Mouse (Mus musculus): ENCODE results near the gene Slc38a3. TPM values are rescaled to one million over a fixed set of nuclear protein-coding genes. Genes with fewer than 3 reads are reported as not detected.
A peak's percentile ranks its signal among the peaks of the same experiment; 100 is the strongest.

Gene Slc38a3
- polyA plus RNA-seq, 1 experiment from 2014 or later, result 32.9 TPM

- Histone ChIP-seq H3K27ac (ENCODE audit: low read depth, low read length) (peak overlapping the region; percentile 81), H3K4me2 (ENCODE audit: low read length) (peak overlapping the region; percentile 94), H3K27me3 (replicated peaks; ENCODE audit: control insufficient read depth, insufficient read depth, low read length) (peaks cover 12% of the 10 kb centered on the region; the same call in 1 of the 2 replicates), H3K36me3 (ENCODE audit: control insufficient read depth, insufficient read depth, low read length) (peaks cover 19% of the 10 kb centered on the region), H3K9me3 (replicated peaks; ENCODE audit: control insufficient read depth, low read length) (no peaks in the 10 kb centered on the region), H3K4me3 (ENCODE audit: low read depth, low read length) (peak overlapping the region; percentile 68), H3K9ac (ENCODE audit: low read length) (peak overlapping the region; percentile 88), H3K4me1 (ENCODE audit: control insufficient read depth, insufficient read depth, low read length) (peaks cover 24% of the 10 kb centered on the region)
- 5% methylated on average over 17 of the region's 17 CpGs for WGBS
- DNase-seq (ENCODE audit: low spot score), result peak; percentile 69
- peak; percentile 33 for ATAC-seq
These were observed 38.5 kb upstream of the Slc38a3 start for GRCm38 (mm10) chr9:107707701-107708438.

GRCm38 (mm10) chr9:107706781-107707211 lies 37.5 kb upstream of the Slc38a3 start:
- H3K4me2 ChIP-seq (ENCODE audit: low read length), result peak overlapping the region; percentile 94
- H3K4me3 ChIP-seq (ENCODE audit: low read depth, low read length), result peak overlapping the region; percentile 68
- peaks cover 33% of the 10 kb centered on the region for H3K4me1 ChIP-seq (ENCODE audit: control insufficient read depth, insufficient read depth, low read length)
- 5% methylated on average over 14 of the region's 14 CpGs for WGBS
- H3K27ac ChIP-seq (ENCODE audit: low read depth, low read length), result peak overlapping the region; percentile 81; the same call in 1 of the 2 replicates
- no peaks in the 10 kb centered on the region for H3K9me3 ChIP-seq (replicated peaks; ENCODE audit: control insufficient read depth, low read length)
- peaks cover 11% of the 10 kb centered on the region; the same call in 1 of the 2 replicates for H3K27me3 ChIP-seq (replicated peaks; ENCODE audit: control insufficient read depth, insufficient read depth, low read length)
- H3K36me3 ChIP-seq (ENCODE audit: control insufficient read depth, insufficient read depth, low read length), result peaks cover 19% of the 10 kb centered on the region
- peak; percentile 11; the same call in 1 of the 2 replicates for ATAC-seq
- peak overlapping the region; percentile 88 for H3K9ac ChIP-seq (ENCODE audit: low read length)
- peak; percentile 55 for DNase-seq (ENCODE audit: low spot score)

DNA sequence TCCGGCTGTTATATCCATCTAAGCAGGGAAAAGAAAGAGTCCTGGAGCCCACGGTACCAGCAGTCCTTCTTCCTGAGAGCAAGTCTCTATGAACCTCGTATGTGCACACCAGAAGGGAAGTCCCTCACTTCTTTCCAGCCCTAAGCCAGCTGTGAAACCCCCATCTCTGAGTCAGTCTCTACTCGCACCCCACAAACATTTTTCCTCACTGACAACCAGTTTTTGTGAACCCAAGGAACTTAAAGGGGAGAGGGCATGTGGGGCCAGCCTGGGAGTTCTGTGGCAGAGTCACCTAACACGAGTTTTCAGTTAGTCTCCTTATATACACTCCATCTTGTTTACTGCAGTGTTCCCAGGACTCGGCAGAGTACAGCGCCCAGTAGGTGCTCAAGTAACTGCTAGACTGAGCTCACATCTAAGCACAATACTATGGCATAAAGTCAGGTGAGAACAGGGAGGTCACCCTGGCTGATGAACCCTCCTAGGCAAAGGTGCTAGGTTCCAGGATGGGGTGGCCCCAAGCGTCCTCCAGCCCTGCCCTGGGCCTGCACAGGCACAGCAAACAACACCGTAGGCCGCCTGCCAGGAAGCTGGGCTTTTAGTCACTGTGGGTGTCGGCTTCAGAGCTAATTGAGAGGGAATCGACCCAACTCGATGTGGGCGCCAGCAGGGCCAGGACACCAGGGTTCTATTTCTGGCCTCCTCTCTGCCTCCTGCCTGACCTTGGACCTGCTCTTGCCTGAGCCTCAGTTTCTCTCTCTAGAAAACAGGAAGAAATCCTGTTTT lies 34.2 kb upstream of the Slc38a3 start:
- Histone ChIP-seq H3K4me1 (ENCODE audit: control insufficient read depth, insufficient read depth, low read length) (peaks cover 62% of the 10 kb centered on the region), H3K9me3 (replicated peaks; ENCODE audit: control insufficient read depth, low read length) (no peaks in the 10 kb centered on the region), H3K36me3 (ENCODE audit: control insufficient read depth, insufficient read depth, low read length) (peaks cover 19% of the 10 kb centered on the region), H3K4me2 (ENCODE audit: low read length) (no peak overlapping the region), H3K27ac (ENCODE audit: low read depth, low read length) (no peak overlapping the region), H3K4me3 (ENCODE audit: low read depth, low read length) (no peak overlapping the region), H3K9ac (ENCODE audit: low read length) (0 out of 2 replicates have a peak overlapping the region, but pooled peaks have one; percentile 1), H3K27me3 (replicated peaks; ENCODE audit: control insufficient read depth, insufficient read depth, low read length) (peaks cover 2% of the 10 kb centered on the region; the same call in 1 of the 2 replicates)
- no peak for DNase-seq (ENCODE audit: low spot score)
- ATAC-seq, result no peak
- 56% methylated on average over 14 of the region's 14 CpGs for WGBS

DNA sequence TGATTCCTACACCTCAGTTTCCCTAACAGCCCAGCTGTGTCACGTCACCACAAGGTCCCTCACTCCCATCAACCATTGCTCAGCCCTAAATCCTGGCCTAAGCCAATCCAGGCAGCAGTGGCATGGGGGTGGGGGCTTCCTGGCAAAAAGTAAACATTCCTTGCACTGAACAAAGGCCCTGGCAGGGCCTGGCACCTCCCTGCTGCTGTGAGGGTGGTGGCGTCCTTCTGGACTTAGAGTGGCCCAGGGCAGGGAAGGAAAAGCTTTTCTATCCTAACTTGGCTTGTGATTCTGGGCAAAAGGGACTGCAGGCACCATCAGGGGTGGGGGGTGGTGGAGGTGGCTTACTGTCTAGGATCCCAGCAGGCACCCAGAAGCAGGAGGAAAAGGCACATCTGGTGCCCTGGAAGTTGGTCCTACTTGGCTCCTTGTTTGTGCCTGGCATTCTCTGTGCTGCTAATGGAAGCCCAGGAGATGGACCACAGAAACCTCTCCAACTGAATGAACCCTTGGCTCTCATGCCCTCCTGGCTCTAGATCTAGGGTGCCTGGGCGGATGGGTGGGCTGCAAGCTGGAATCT lies 33.4 kb upstream of the Slc38a3 start:
- Histone ChIP-seq H3K4me3 (ENCODE audit: low read depth, low read length) (no peak overlapping the region), H3K9me3 (replicated peaks; ENCODE audit: control insufficient read depth, low read length) (no peaks in the 10 kb centered on the region), H3K27ac (ENCODE audit: low read depth, low read length) (no peak overlapping the region), H3K4me2 (ENCODE audit: low read length) (no peak overlapping the region), H3K4me1 (ENCODE audit: control insufficient read depth, insufficient read depth, low read length) (peaks cover 66% of the 10 kb centered on the region), H3K9ac (ENCODE audit: low read length) (no peak overlapping the region), H3K27me3 (replicated peaks; ENCODE audit: control insufficient read depth, insufficient read depth, low read length) (0 out of 2 replicates have a peak, but pooled peaks cover 2% of the 10 kb centered on the region), H3K36me3 (ENCODE audit: control insufficient read depth, insufficient read depth, low read length) (peaks cover 19% of the 10 kb centered on the region)
- WGBS, result 63% methylated on average over 3 of the region's 3 CpGs
- no peak for ATAC-seq
- no peak for DNase-seq (ENCODE audit: low spot score)

DNA sequence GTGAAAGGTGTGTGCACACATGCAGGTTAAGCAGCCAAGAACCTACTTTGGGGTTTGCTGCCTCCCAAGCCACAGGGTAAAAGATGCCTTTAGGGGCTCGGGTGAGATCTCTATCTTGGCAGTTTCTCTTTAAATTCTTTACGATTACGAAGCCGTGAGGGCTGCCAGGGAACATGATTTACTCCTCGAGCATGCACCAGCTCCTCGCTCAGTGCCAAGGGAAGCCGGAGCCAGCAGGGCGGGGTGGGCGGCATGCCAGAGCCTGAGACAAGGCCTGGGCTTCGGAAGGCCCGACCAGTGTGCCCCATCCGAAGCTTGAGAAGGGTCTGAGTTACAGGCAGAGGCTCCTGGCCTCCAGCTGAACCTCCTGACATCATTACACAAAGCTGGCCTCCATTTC lies 32.3 kb upstream of the Slc38a3 start:
- H3K36me3 ChIP-seq (ENCODE audit: control insufficient read depth, insufficient read depth, low read length), result peaks cover 19% of the 10 kb centered on the region
- peak overlapping the region; percentile 44 for H3K27ac ChIP-seq (ENCODE audit: low read depth, low read length)
- H3K4me1 ChIP-seq (ENCODE audit: control insufficient read depth, insufficient read depth, low read length), result peaks cover 68% of the 10 kb centered on the region
- H3K9ac ChIP-seq (ENCODE audit: low read length), result no peak overlapping the region
- DNase-seq (ENCODE audit: low spot score) (peak; percentile 93), ATAC-seq (peak; percentile 47; the same call in 1 of the 2 replicates)
- no peaks in the 10 kb centered on the region for H3K9me3 ChIP-seq (replicated peaks; ENCODE audit: control insufficient read depth, low read length)
- WGBS, result 27% methylated on average over 12 of the region's 12 CpGs
- H3K4me3 ChIP-seq (ENCODE audit: low read depth, low read length), result no peak overlapping the region
- no peak overlapping the region for H3K4me2 ChIP-seq (ENCODE audit: low read length)
- H3K27me3 ChIP-seq (replicated peaks; ENCODE audit: control insufficient read depth, insufficient read depth, low read length), result 0 out of 2 replicates have a peak, but pooled peaks cover 2% of the 10 kb centered on the region

- Histone ChIP-seq H3K27ac (ENCODE audit: low read depth, low read length) (peak overlapping the region; percentile 44; the same call in 1 of the 2 replicates), H3K4me3 (ENCODE audit: low read depth, low read length) (no peak overlapping the region), H3K4me2 (ENCODE audit: low read length) (0 out of 2 replicates have a peak overlapping the region, but pooled peaks have one; percentile 14), H3K4me1 (ENCODE audit: control insufficient read depth, insufficient read depth, low read length) (peaks cover 59% of the 10 kb centered on the region), H3K27me3 (replicated peaks; ENCODE audit: control insufficient read depth, insufficient read depth, low read length) (peaks cover 1% of the 10 kb centered on the region; the same call in 1 of the 2 replicates), H3K9ac (ENCODE audit: low read length) (peak overlapping the region; percentile 13), H3K9me3 (replicated peaks; ENCODE audit: control insufficient read depth, low read length) (no peaks in the 10 kb centered on the region), H3K36me3 (ENCODE audit: control insufficient read depth, insufficient read depth, low read length) (peaks cover 14% of the 10 kb centered on the region)
- WGBS, result 20% methylated on average over 6 of the region's 6 CpGs
- peak; percentile 62 for DNase-seq (ENCODE audit: low spot score)
- ATAC-seq, result no peak; the same call in 1 of the 2 replicates
These were observed 30.8 kb upstream of the Slc38a3 start for GRCm38 (mm10) chr9:107700114-107700571.

DNA sequence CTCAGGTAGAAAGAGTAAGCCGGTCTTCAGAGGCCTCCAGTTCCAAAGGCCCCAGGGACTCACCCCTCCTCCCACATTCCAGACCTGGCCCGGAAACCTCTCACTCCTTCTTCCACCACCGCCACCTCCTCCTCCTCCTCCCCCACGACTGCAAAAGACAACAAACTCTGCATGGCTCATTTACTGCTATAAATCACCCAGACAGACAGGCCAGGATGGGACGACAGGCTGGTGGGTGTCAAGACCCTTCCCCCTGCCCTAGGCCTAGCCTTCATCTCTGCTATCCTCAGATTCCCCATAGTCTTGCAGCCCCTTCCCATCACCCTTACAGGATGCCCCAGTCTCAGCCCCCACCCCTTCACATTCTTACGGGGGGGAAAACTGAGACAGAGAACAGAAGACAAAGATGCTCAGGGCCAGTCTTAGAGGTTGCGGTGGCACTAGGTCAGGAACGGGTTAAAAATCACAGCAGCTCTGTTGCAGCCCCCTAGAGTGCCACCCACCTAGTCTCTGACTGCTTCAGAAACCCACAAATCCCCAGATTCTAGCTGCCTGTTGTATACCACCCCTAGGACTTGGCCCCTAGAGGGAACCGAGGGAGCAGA lies 30.1 kb upstream of the Slc38a3 start:
- H3K4me2 ChIP-seq (ENCODE audit: low read length), result 0 out of 2 replicates have a peak overlapping the region, but pooled peaks have one; percentile 14
- no peak overlapping the region; the same call in 1 of the 2 replicates for H3K27ac ChIP-seq (ENCODE audit: low read depth, low read length)
- DNase-seq (ENCODE audit: low spot score), result no peak

More for the DNA sequence above, 30.1 kb upstream of the Slc38a3 start:
- Histone ChIP-seq H3K4me1 (ENCODE audit: control insufficient read depth, insufficient read depth, low read length) (peaks cover 59% of the 10 kb centered on the region), H3K36me3 (ENCODE audit: control insufficient read depth, insufficient read depth, low read length) (peaks cover 10% of the 10 kb centered on the region), H3K9ac (ENCODE audit: low read length) (peak overlapping the region; percentile 13; the same call in 1 of the 2 replicates), H3K4me3 (ENCODE audit: low read depth, low read length) (no peak overlapping the region), H3K9me3 (replicated peaks; ENCODE audit: control insufficient read depth, low read length) (no peaks in the 10 kb centered on the region), H3K27me3 (replicated peaks; ENCODE audit: control insufficient read depth, insufficient read depth, low read length) (no peaks in the 10 kb centered on the region; the same call in 1 of the 2 replicates)
- WGBS, result 9% methylated on average over 9 of the region's 9 CpGs
- ATAC-seq, result no peak
